Mouse (Mus musculus) stomach, postnatal 0 days (tissue): ENCODE results near the gene Dpp7.

ENCODE experiments used
- CTCF ChIP-seq: IDR thresholded peaks from 2 replicates; pipeline ENCODE4 v1.5.1; 2016; ENCODE audit warnings: antibody characterized with exemption, low read depth, mild to moderate bottlenecking, moderate library complexity
- EP300 ChIP-seq: optimal IDR thresholded peaks from 2 replicates; pipeline ENCODE3; 2016; ENCODE audit warnings: antibody characterized with exemption

- TF ChIP-seq EP300 (no peak), CTCF (no peak)
Observed at GRCm38 (mm10) chr2:25365091-25365761, 9.1 kb upstream of the Dpp7 start, which contains the start of gene Uap1l1.
